Mouse (Mus musculus) frontal cortex, postnatal 25 days (tissue): ENCODE measurements around the gene Tmem229b.
"Not testable (repeated sequence)": the region's sequence is repeated elsewhere in the genome, so short reads cannot be mapped to it uniquely, and the experiment has no call there.

Source experiments
- DNase-seq, 2 experiments: peaks; one replicate each; pipeline ENCODE4 v3.0.0; 2022; ENCODE audit warnings: low spot score in 2 of 2

The Tmem229b gene

DNA sequence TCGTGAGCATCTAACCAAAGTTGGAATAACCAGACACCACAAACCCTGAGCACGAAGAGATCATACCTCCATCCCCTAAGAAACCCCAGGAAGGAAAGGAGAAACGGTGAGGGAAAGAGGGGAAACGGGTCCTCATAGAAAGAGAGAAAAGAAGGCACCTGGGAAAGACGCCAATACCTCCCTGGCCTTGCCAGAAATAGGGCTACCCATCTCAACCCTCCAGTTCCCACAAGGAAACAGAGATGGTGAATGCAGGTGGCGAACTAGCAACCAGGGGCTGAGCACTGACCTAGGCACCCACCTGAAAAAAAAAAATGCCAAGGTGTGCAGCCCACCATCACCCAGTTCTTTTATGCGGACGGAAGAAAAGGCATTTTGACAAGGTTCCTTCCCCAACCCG is 1.4 kb downstream of the Tmem229b start:
- DNase-seq, result no peak

DNA sequence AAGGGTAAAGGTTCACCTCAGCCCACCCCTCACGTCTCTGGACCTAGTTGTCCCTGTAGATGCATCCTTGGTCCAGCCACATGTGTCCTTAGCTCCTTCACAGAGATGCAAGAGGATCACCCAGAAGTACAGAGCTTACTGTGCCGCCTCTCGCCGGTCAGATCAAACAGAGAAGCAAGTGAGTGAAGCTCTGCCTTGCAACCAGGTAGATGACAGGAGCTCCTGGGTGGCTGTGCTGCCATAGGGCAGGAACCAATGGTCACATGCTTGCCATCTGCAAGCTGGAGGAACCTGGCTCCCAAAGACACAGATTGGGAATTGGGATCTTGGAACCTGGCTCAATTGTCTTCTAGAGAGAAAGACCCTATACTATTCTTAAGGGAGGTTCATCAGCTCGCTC is 2.0 kb downstream of the Tmem229b start:
- no peak for DNase-seq

DNA sequence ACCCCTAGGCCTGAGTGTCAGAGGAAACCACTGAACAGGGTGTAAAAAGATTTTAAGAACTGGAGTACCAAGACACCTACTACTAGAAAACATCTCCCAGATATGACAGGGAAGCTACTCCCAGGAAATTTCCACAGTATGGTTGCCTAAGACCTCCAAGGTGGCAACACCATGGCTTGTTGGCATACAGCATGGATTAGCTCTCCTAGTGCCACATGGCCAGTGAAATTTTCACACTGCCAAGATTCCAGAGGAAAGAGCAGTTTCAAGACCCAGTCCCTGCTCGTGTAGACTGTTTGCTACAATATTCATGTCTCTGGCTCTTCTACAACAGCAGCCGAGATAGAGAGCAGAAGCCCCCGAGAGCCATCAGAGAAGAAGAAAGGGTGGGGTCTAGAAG is 4.4 kb downstream of the Tmem229b start:
- no peak for DNase-seq

DNA sequence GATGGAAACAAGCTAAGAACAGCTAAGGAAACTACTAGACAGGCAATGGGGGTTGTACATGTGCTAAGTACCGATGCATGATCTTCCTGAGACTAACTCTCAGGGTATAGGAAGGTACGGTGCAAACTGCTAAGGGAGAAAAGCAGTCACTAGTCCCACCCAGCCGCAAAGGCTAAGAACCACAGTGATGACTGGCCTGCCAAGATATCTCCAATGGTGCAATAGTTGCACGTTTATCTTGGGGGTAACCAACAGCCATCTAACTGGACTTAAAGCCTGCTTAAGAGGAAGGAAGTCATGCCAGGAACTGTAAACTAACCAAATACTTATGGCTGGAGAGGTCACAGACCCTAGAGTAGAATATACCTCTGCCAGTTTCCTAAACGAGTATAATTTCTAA is 5.0 kb downstream of the Tmem229b start:
- no peak for DNase-seq

DNA sequence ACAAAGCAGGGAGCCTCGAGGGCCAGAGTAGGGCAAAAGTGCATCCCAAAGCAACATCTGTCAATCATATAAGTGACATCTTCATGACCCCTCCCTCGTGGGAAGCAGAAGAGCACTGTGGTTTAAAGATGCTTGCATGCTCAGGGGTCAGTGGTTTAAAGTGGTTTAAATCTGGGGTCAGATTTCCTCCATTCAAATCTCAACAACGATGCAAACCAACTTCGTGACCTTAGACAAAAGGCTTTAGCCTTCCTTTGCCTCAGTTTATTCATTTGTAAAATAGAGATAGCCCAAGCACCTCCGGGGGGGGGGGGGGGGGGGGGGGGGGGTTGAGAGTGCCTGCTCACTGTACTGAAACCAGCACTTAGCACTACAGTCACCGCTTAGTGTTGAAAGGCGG is 10.7 kb downstream of the Tmem229b start:
- no peak for DNase-seq

DNA sequence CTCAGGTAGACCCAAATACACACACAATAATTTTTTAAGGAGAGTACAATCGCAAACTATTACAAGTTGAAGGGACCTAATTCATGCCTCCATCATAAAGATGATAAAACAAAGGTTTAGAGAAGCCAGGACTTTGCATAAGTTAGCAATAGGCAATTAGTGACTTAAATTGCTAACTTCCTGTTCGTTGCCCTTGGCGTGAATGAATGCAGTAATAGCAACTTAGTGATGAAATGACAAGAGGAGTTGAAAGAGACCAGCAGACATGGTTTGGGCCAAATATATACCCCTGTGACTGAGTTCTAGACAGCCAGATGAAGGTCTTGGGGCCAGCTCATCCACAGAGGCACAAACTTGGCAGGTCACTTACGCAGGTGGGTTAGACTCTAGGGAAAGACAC is 11.2 kb downstream of the Tmem229b start:
- no peak for DNase-seq

DNA sequence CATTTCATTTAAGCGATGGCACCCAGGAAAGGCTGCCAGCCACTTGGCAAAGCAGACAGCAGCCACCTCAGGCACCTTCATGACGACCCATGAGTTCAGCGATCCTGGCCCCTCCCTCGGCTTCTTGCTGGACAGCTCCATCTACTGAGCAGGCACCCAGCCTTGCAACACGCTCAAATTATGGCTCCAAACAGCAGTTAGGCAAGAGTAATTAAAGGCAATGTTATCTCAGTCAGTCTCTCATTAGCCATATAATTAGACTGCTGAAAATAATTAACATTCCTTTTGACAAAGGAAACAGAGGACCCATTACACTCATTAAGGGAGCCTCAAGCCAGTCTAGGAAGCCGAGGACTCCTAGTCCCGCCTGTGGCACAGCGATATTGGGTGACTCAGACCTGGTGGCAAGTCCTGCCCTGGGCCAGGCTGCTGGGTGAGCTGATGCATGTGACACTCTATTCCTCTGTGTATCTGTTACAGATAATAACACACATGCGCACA is 19.8 kb downstream of the Tmem229b start:
- no peak for DNase-seq

DNA sequence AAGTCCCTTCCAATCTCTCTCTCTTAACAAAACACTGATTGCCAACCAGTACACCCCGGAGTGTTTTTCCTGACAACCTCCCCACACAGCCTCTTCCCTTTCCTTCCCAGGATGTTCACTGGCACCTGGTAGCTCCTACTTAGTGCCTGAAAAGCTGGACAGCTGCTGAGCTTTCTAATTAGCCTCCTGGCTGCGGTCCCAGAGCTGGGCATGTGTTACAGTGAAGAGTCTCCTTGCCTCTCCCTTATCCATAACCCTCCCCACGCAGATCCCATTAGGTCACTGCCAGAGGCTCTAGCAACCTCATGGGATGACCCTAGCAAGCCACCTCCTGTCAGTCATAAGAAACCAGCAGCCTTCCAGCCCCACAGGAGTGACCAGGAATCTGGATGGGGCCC is 23.4 kb downstream of the Tmem229b start:
- DNase-seq, result no peak

DNA sequence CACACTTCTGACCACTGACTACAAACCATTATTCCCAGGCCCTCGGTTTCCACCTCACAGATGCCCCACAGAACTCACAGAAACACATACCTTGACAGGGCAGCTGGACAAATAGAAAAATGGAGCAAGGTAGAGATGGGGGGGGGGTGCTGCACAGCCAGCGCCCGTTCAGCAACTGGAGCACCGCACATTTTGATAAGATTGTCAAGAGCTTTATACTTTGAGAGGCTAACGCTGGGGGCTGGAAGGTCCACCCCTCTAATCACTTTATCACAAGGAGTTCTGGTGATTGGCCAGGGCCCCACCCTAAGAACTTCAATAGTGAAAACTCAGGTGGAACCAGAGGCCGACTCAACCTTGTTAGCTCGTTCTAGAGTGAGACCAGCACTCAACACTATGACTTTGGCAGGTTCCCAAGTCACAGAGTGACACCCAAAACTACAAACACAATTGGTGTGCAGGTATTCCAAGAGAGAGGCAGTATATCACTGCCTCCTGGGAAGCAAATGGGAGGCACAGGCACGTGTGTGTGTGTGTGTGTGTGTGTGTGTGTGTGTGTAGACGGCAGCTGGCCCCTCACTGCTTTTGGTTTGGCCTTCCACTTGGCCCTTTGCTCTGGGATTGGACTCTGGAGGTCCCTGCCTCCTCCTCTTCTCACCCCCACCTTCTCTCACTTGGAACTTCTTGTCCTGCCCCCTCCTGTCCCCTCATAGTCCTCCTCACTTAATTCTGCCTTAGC is 24.0 kb downstream of the Tmem229b start:
- DNase-seq, result no peak

DNA sequence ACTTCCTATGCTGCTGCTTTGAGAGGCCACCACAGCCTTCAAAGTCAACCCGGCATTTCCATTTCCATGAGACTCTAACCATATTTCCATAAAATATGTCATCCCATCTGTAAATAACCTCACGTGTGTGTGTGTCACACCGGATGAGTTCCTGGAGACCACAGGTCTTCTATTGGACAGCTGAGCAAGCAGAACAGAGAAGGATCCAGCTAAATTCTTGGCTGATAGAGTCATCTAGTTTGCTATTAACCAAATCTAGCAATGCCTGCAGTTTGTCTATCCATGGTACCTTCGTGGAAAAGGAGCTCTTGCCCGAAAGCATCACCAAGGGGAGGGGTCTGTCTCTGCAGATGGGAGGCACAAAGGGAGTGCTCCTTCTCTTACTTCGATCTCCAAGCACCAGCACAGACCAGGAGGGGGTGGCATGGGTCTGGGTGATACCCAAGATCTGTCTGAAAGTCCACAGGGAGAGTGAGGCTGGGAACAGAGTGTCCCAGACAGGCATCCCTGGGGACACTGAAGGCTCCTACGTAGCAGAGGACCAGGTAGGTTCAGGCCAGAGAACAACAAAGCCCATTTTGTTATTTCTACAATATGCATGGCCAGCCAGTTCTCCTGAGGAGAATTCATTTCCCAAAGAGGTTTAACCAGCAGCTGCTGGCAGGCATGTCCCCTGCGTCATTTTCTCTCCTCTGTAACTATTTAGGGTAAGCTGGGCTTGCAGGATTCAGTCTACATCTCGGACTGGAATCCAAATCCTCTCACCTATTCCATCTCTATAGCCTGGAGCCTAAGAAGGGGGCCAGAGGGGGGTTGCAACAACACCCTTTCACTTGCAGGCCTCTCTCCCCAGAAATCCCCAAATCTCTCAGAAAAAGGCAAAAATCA is 25.2 kb downstream of the Tmem229b start:
- no peak for DNase-seq

DNA sequence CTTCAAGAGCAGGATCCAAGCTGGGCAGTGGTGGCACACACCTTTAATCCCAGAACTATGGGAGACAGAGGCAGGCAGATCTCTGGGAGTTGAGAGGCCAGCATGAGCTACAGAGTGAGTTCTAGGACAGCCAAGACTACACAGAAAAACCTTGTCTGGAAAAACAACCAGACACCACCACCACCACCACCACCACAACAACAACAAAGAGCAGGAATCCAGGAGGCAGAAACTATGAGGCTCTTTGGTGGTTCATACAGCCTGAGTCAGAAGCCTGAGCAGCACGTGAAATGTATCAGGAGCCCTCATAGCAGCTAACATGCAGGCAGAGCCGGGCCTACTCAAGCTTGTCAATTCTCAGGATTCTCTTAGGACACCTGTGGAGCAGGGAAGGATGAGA is 26.3 kb downstream of the Tmem229b start:
- DNase-seq, result no peak

DNA sequence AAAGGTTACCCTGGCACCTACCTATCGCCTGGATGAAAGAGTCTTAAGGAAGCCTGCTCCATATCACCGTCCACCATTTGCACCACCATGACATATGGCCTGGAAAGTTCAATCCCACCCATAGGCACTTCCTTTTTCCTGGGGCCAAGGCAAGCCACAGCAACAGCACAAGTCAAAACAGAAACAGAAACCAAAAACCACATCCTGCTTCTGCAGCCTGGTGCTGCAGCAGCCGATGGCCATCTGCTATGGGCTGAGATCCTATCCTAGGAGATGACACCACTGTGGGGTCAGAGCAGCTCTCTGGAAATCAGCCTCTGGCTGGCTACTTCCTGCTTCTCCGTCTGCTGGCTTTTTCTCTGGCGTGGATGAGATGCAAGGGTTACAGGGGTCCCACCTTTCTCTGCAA is 26.7 kb downstream of the Tmem229b start:
- no peak for DNase-seq

DNA sequence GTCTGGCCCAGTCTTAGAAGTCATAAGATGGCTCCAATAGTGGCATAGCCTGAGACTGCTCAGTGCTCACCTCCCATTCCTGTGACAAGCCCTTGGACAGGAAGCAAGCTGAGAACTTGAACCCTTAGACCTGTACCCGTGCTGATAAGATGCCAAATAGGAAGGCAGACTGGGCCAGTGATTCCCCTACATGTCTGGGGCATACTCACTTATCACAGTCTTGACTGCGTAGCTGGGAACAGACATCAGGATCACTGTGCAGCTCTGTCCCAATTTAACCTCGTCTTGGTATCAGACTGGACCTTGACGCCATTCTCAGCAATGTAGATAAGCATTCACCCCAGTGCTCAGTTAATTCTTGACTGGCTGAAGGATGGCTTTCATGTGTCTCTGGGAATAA is 29.9 kb downstream of the Tmem229b start:
- no peak for DNase-seq

DNA sequence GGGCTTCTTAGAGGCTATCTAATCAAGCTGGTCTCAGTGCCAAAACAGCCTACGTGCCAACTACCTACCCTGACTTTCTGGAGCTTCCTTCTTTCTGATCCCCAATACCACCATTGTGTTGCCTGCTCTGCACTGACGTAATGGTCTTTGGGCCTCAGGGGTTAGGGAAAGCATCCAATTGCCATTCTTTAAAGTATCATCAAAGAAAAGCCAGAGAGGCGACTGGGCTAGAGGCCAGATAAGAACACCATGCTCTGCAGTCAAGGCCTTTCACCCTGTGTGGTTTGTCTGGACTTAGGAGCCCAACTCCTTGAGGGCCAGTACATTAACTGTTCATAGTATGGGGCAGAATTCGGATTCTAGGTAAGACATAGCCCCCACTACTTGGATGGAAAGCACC is 30.3 kb downstream of the Tmem229b start:
- no peak for DNase-seq

DNA sequence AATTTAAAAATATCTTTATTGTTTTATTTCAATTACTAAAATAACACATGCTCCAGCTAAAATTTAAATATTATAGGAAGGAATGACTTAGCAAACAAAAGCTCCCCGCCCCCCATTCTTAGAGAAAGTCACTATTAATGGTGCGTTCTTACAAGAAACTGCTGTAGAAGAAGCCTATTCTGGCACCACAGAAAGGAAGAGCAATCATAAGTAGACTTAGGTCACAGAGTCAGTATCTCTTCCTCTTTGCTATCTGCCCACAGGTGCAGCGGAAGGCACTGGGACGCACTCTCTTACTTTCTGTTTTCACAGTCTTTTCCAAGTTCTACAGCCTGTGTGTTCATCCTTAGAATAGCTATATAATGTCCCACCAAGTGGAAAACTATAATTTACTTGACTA is 31.6 kb downstream of the Tmem229b start:
- DNase-seq, result no peak

DNA sequence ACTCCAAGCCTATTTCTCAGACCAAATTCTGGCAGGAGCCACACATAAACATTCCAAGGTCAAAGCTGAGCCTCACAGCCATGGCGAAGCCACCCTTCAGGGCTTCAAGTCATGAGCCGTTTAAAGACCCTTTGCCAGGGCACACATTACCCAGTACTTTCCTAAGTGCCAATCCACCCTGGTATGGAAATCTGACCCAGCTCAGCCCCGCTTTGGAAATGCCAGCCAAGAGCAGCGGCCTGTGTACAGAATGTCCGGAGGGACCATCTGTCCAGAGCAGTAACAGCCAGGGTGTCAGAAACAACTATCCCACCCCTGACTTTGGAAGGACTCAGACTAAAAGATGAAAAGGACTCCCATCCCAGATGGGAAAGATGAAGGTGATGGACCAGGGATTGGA is 32.7 kb downstream of the Tmem229b start:
- DNase-seq, result no peak

DNA sequence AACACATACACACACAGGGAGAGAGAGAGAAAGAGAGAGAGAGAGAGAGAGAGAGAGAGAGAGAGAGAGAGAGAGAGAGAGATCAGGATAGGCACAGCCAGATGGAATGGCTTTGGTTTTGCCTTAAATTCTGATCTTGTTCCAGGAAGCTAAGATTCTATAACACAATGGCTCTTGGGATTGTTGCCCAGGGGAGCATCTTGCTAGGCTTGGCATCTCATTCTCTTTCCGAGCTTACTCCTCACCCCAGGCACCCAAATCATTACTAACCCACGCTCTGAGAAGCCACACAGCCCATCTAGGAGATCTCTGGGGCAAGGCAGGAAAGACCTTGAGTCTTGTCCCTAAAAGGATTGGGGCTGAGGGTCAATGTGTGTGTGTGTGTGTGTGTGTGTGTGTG is 33.6 kb downstream of the Tmem229b start:
- DNase-seq, result no peak

DNA sequence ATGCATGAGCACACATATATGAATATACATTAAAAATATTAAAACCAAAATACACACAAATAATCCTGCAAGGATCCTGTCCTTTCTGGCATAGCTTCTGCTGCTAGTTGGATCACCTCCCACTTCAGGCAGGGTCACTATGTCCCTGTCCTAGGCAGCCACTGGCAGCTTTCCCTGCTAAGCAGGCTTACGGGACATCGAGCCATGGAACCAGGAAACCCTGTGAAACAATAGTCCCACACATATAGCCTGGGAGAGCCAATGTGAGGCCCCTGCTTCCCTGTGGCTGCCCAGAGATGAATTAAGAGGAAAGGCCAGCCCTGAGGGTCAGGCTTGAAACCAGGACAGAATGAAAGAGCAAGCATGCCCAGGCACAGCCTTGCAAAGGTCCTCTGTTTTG is 35.8 kb downstream of the Tmem229b start:
- DNase-seq, result no peak

DNA sequence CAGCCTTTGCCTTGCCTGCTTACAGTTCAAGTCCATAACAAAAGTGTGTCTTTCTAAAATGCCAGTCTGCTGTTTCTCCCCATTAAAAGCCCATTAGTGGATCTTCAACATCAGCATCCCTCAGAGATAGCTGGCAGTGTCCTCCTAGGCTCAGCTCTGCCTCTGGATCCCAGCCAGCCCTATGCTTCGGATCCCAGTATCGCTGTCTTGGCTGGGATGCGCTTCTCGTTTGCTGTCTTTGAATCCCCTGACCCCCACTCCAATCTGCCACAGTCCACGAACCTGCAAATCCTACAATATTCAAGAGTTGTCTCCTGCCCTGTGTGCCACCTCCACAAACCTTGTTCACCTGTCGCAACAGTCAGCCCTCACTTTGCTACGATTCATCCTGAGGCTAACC is 36.7 kb downstream of the Tmem229b start:
- DNase-seq, result no peak

DNA sequence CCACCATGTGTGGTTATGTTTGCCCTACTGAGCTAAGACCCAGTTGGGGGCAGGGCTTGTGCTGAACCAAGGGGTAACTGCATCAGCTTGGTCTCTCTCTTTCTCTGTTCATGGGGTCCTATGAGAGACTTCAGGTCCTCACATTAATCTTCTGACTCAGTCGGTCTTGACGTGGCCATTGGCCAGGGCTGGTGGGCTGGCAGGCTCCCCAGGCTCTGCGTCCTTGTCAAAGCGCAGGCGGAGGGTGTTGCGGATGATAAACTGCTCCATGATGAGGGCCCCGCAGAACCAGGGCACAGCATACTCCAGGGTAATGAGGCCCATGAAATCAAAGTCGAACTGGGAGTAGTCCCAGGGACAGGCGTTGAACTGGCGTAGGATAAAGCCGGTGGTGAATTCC is 42.9 kb downstream of the Tmem229b start:
- DNase-seq, result not testable (repeated sequence)

DNA sequence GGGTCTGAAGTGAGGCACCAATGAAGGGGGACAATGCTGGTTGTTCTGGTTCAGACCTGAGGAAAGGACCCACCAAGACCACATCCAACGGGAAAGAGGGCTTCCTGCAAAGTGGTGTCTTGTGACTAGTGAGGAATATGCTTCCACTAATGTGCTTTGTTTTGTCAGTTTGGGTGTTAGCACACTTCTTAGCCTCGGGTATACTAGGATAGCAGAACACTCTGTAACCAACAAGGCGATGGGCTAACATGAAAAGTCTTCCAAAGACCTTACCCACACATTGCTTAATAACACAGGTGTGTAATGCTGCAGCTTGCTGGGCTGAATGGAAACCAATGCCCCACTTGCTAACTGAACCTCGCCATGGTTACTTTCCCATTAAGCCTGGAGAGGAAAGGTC is 51.0 kb downstream of the Tmem229b start:
- DNase-seq, result no peak

DNA sequence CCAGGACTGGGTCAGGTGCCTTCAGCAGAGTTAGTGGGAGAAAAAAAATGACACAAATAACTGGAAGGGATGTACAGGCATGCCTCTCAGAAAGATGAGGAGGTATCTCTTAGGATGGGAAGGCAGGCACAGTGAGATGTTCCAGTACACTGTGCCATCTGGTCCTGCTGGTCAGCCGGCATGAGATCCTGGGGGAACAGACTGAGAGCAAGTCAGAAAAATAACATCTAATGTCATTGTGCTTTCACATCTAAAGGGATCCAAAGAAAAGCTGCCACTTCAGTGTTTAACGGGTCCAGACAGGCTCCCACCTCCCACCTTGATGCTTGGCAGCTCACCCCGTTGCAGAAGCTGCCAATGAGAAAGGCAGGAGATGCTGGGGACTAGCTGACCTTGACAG is 54.9 kb downstream of the Tmem229b start:
- DNase-seq, result no peak

DNA sequence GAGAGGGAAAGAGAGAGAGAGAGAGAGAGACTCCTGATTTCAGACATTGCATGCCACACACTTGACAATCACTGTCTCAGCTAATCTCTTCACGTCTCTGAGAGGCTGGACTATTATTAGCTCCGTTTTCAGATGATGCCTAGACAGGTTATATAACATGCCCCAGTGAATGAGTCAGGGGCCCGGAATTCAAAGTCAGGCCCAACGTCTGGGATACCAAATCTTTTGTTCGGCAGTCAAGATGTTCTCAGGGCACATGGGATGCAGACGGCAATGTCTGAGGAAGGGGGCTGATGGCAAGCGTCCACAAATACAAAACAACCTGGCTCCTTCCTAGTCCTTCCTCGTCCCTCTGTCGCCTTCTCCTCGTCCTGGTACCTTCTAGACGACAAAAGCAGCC is 55.4 kb downstream of the Tmem229b start:
- no peak for DNase-seq
